Mouse (Mus musculus): ENCODE data around the gene Adgrl3. TPM values are rescaled to one million over a fixed set of nuclear protein-coding genes. Genes with fewer than 3 reads are reported as not detected.
"Not testable (repeated sequence)": the region's sequence is repeated elsewhere in the genome, so short reads cannot be mapped to it uniquely, and the experiment has no call there.

Gene Adgrl3
- polyA plus RNA-seq, 1 experiment: 3.2 TPM

GRCm38 (mm10) chr5:81375992-81376391 is 356.1 kb downstream of the Adgrl3 start:
- DNase-seq (ENCODE audit: low read depth): no peak

- DNase-seq (ENCODE audit: low read depth): no peak
These were observed 385.7 kb downstream of the Adgrl3 start for GRCm38 (mm10) chr5:81405582-81406143.

- no peak for DNase-seq (ENCODE audit: low read depth)
These were observed 397.4 kb downstream of the Adgrl3 start for GRCm38 (mm10) chr5:81417326-81417725.

GRCm38 (mm10) chr5:81427393-81427792 is 407.5 kb downstream of the Adgrl3 start:
- DNase-seq (ENCODE audit: low read depth): no peak

GRCm38 (mm10) chr5:81436375-81436774 is 416.4 kb downstream of the Adgrl3 start:
- DNase-seq (ENCODE audit: low read depth): no peak

GRCm38 (mm10) chr5:81442150-81442549 is 422.2 kb downstream of the Adgrl3 start:
- DNase-seq (ENCODE audit: low read depth): no peak

GRCm38 (mm10) chr5:81465971-81466370 is 446.0 kb downstream of the Adgrl3 start:
- DNase-seq (ENCODE audit: low read depth): no peak

GRCm38 (mm10) chr5:81474681-81475080 is 454.7 kb downstream of the Adgrl3 start:
- DNase-seq (ENCODE audit: low read depth): no peak

- DNase-seq (ENCODE audit: low read depth): no peak
These were observed 455.5 kb downstream of the Adgrl3 start for GRCm38 (mm10) chr5:81475406-81475805.

- DNase-seq (ENCODE audit: low read depth): no peak
These were observed 456.2 kb downstream of the Adgrl3 start for GRCm38 (mm10) chr5:81475971-81476606.

GRCm38 (mm10) chr5:81480911-81481310 is 461.0 kb downstream of the Adgrl3 start:
- no peak for DNase-seq (ENCODE audit: low read depth)

GRCm38 (mm10) chr5:81483890-81484289 is 464.0 kb downstream of the Adgrl3 start:
- DNase-seq (ENCODE audit: low read depth): no peak

GRCm38 (mm10) chr5:81501076-81501475 is 481.1 kb downstream of the Adgrl3 start:
- DNase-seq (ENCODE audit: low read depth): no peak

GRCm38 (mm10) chr5:81518720-81519496 is 499.0 kb downstream of the Adgrl3 start:
- no peak for DNase-seq (ENCODE audit: low read depth)

- DNase-seq (ENCODE audit: low read depth): no peak
These were observed 499.8 kb downstream of the Adgrl3 start for GRCm38 (mm10) chr5:81519497-81520382.

GRCm38 (mm10) chr5:81522760-81523159 is 502.8 kb downstream of the Adgrl3 start:
- DNase-seq (ENCODE audit: low read depth): no peak

- no peak for DNase-seq (ENCODE audit: low read depth)
These were observed 504.6 kb downstream of the Adgrl3 start for GRCm38 (mm10) chr5:81524532-81524961.

- no peak for DNase-seq (ENCODE audit: low read depth)
These were observed 505.4 kb downstream of the Adgrl3 start for GRCm38 (mm10) chr5:81525326-81525725.

GRCm38 (mm10) chr5:81531639-81532038 is 511.7 kb downstream of the Adgrl3 start:
- no peak for DNase-seq (ENCODE audit: low read depth)

GRCm38 (mm10) chr5:81550211-81550610 is 530.3 kb downstream of the Adgrl3 start:
- DNase-seq (ENCODE audit: low read depth): no peak

GRCm38 (mm10) chr5:81555149-81555548 is 535.2 kb downstream of the Adgrl3 start:
- not testable (repeated sequence) for DNase-seq (ENCODE audit: low read depth)

- DNase-seq (ENCODE audit: low read depth): no peak
These were observed 536.1 kb downstream of the Adgrl3 start for GRCm38 (mm10) chr5:81556008-81556407.

All from gonadal fat pad, adult 2 months (tissue).